Mouse (Mus musculus) mouse embryonic stem cell (cell line): ENCODE results near the gene Smyd3.

ENCODE experiments used
- in situ Hi-C, 2 experiments: fragments of 300-500 bp; cut with MboI; formaldehyde crosslinking; loops; 1 replicate in 1 of 2; 3 replicates in 1 of 2; pipeline ENCODE4 v1.14.3; 2019 to 2020; ENCODE audit warnings: low sequenced_read_pairs in 2 of 2, low pct_unique_long_range_greater_than_20kb in 1 of 2, mixed read lengths in 1 of 2; ENCODE audit not compliant: unreplicated experiment in 1 of 2

Gene Smyd3

DNA sequence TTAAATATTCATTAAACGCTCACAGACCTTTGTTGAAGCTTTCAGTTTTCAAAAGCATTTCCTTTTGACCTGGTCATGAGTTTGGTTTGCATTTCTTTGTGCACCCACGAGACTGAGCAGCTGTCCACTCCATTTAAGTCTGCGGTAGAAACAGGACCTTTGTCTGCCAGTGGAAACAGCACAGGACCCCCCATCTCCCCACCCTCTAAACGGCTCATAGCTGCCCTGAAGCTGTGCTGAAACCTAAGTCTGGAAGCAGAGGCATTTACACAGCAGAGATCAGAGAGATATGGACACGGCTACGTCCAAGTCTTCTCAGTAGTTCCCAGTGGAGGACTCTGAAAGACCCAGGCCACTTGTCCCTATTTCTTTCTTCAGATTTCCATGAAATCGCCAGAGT is 305.5 kb downstream of the Smyd3 start:
- in situ Hi-C loops = no loop called here

DNA sequence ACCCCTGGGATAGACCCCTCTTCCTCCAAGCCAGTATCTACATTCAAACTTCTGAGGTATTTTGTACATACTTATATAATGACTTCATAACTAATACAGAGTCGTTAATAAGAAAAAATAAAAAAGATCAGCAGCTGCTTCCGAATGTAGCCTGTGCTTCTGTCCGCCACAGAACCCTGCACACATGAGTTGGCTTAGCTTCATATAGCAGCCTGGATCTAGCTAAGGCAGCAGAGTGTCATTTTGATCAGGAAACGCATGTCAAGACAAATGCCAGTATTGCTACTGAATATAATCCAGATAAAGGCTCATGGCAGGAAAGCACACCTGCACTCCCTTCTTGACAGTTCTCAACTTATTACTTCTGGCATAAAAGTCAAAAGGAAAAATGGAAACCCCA is 306.5 kb downstream of the Smyd3 start:
- in situ Hi-C loops = no loop called here

DNA sequence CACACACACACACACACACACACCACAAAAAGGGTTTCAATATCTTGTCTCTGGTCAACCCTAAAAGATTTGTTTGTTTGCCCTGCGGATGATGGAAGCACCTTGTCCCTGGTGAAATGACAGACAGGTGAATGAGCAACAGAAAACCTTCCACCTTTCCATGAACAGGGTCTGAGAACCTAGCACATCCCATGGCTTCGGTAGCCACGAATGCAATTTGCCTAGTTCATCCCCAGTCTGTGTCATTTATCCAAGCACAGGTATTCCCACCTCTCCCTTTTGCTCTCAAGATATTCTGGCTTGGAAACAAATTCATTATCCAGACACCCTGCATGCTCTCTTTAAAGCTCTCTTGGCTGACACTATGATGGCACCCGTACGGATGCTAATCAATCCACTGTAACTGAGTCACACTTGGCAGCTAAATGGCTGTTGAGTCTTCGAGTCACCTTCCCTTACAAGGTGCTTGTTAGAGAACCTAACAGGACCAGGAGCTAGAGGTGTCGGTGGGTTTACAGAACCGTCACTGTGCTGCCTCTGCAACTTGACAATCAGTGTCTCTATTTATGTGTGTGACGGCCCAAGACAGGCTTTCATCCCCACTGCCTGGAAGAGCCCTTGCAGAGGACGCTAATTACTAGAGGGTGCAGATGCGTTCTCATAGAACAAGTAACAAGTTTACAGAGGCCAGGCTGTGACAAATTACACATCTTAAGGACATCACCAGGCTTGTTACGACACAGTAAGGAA is 309.8 kb downstream of the Smyd3 start:
- in situ Hi-C loops = no loop called here

DNA sequence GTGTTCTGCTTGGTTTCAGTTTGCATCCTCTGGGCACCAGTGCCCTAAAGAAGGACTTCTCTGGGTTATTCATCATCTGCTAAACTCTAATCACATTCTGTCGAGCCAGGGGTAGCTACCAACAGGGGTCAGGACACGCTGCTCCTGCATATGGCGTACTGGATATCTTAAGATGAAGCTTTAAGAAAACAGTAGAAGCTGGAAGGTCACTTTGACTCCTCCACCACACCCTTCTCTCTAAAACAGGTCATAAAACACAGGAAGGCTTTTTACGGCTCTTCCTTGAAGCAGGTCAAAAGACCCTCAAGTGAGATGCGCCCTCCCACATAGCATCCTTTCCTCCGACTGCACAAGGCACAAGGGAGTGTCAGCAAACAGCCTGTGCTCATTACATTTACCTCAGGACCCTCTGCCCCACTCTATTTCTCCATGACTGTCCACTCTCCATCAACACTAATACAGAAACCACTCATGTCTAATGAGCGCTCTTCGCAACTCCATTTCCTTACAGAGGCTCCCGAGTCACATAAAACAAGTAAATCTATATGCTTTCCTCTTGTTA is 310.6 kb downstream of the Smyd3 start:
- in situ Hi-C loops = no loop called here

DNA sequence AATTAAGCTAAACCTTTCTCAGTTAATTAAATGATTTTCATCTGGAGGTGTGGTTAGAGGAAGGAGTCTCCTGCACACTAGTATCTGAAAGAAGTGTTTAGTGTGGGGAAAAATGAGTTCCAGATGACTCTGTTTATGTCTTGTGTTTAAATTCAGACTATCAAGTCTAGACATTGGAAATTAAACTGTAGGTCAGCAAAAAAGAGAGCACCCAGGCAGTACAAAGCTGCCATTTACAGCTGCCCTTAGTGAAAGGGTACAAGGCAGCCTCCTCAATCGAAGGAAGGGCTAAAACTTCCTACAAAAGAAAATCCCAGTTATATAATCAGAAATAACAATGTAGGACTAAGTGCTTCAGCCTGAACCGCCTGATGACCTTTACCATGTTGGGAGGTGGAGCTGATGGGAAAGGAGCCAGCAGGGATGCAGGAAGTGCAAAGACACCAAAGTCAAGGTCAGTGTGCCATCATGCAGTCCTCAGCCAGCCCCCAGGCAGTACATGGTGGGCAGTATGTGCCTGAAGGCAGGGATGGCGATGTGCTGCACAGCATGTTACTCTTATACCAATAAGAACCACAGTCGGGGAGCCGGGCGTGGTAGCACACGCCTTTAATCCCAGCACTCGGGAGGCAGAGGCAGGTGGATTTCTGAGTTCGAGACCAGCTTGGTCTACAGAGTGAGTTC is 319.2 kb downstream of the Smyd3 start:
- in situ Hi-C loops = no loop called here

DNA sequence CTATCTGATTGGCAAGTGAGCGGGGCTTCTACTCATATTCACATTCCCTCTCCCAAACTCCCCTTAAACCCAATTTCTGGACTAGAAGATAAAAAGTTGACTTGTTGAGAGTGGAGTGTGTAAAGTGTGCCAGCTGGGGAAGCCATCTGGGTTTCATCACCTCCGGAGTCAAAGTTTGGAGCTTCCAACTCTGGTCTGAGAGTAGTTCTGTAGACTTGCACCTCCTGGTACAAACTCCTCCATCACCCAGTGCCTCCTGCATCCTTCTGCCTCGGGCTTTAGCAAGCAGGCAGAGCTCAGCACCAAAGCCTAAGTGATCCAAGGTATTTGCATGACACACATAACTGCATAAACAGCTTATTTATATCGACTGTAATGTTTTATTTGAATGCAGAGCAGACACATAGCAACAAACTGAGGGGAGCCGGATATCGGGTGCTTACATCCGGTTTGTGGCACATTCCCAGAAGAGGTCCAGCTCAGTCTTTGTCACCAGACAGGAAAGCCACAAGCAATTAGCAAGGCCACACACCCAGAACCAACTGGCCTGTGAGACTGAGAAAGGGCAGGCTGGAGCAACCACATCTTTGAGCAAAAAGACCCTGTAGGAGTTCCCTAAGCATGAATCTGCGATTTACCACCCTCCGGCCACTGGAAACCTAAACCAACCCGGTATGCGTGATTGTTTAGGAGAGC is 319.9 kb downstream of the Smyd3 start:
- in situ Hi-C loops = no loop called here

DNA sequence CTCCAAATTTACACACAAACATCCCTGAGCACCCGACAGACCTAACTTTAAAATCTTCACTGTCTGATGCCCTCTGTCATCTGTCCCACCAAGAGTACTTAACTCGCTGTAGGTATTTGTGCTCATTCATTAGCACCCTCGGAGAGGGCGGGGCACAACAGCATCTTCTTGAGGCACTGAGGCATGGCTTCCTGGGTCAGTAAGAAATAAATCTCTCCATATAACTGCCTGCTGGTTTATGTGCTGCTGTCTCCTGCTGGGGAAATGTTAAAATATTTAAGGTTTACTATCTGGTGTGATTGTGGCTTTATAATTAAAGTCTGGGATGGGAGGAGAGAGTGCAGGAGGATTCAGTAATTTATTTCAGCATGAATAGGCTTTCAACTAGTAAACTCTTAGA is 320.7 kb downstream of the Smyd3 start:
- in situ Hi-C loops = no loop called here

DNA sequence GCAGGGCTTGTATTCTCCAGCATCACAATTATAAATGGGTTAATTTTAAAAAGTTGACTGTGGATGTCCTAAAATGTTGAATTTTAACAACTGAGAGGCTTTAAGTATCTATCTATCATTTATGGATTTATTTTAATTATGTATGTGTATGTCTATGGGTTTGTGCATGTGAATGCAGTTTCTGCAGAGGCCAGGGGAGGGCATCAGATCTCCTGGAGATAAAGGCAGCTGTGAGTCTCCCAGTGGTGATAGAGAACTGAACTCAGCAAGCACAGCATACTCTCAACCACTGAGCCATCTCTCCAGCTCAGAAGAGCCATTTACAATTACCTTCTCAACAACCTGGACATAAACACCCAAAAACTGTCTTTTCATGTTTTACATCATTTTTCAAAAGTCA is 321.4 kb downstream of the Smyd3 start:
- in situ Hi-C loops = no loop called here

DNA sequence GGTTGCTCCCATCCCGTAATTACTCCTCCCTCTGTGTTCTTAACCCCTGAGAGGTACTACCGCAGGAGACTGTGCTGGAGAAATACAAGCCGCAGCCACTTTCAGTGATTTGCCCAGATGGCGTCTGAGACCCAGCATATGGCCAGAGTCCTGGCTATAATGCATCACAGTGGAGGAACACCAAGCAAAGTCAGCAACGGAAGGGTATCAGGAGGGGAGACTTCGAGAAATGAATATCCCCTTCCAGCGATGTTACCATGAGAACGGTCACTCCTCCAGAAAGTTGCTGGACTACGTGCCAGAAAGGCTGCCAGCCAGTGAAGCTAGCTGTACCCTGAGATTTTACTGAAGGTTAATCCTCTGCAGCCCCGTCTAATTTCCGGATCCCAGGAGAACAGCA is 325.1 kb downstream of the Smyd3 start:
- in situ Hi-C loops = no loop called here

DNA sequence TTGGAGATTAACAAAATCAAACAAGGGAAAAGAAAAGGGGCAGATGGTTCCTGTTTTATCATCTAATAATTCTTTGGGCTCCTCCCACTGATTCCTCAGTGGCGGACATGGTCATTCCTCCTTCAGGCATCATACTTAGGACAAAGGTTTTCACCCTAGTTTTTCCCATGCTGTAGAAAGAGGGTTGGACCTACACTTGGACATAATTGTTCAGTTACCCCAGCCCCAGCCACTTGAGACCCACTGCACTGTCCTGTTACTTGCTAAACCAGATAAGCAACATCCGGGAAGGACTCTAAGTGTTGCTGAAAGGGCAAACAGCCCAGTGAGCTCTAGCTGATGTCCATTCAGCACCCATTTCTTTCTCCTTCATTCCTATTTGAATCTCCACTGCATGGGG is 327.0 kb downstream of the Smyd3 start:
- in situ Hi-C loops = no loop called here

DNA sequence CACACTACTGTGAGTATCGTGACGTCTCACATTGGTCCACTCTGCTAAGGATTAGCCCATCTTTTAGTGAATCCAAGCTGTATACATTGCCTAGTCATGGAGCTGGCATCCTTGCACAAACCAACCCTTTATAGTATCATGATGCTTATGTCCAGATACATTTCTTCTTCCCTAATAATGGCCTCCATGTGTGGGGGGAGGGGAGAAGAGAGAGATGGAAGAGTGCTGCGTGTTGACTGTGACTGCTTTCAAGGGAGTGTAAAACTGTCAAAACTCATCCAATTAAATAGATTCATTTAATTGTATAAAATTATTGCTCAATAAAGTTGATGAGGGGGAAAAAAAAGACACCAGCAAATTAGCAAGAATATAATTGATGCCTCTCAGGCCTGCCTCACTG is 330.7 kb downstream of the Smyd3 start:
- in situ Hi-C loops = no loop called here

DNA sequence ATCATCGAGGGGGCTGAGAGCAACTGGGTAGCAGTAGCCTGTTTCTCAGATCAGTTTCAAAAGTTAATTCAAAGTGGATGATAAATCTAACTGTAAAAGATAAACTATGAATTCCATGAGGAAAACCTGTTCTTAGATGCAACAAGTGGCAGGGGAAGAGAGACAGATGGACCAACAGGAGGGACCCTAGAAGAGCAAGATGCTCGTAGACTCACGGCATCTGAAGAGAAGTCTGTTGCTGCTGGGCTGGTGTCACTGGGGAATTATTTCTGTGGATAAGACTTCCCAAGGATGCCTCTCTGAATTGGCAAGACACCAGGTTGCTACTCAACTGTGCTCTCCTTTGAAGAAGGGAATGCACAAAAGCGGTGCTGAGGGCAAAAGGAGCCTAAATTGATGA is 333.2 kb downstream of the Smyd3 start:
- in situ Hi-C loops = no loop called here

DNA sequence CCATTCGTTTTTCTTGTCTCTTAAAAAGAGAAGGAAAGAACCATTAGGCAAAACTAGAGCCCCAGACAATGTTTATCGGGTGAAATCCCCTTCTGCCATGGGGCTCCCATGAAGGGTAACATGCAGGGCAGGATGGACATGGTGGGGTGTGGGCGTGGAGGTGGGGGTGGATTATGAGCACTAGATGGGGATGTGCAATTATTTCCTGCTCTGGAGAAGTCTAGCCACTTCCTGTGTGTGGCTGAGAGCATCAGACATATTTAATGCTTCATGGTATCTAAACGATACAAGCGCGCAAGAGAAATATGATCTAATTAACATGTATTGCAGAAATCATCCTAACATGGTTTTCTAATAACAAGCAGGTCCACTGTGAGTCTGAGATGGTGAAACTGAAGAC is 334.3 kb downstream of the Smyd3 start:
- in situ Hi-C loops = no loop called here

DNA sequence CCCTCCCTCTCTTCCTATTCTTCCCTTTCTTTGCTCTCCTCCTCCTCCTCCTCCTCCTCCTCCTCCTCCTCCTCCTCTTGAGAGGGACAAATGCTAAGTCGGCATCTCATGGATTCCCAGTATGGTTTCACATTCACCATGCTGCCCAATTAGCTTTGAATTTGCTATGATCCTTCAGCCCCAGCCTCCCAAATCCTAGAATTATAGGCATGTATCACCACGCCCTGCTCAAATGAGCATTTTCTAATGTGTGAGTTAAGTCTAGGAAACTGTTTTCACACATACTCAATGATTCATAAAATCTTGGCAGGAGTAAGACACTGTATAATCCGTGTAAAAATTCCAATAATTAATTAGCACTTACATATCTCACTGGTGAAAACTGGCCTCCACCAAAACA is 337.3 kb downstream of the Smyd3 start:
- in situ Hi-C loops = no loop called here

DNA sequence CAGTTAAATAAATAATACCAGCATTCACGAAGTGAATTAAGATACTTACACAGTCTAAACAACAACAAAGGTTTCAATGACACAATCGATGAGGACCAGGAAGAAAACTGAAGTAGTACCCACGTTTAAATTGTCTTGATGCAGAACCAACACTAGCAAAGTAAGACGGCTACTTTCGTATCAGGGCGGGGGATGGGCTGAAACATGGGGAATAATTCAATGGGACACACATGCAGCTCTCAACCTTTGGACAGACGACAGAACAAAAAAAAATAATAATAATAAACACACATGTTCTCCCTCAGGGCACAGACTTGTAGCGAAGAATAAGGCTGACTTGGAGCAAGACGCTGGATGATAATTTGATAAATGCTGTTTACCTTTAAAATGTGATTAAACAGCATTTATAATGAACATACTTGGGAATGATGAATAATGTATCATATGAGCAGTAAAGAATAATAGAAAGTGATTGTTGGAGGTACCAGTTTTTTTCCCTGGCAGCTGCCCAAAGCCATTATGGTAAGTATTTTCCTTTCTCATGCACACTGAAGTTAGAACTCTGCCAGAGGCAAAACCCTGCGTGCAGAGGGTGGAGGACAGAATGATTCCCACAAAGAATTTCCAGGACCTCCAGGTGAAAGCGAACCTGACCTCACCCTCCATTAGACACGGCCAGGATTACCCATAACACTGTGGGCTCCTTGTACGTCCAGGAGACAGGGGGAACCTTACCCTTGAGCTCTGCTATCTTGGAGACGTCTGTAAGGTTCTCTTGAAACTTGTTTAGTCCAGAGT is 340.8 kb downstream of the Smyd3 start:
- in situ Hi-C loops = no loop called here

DNA sequence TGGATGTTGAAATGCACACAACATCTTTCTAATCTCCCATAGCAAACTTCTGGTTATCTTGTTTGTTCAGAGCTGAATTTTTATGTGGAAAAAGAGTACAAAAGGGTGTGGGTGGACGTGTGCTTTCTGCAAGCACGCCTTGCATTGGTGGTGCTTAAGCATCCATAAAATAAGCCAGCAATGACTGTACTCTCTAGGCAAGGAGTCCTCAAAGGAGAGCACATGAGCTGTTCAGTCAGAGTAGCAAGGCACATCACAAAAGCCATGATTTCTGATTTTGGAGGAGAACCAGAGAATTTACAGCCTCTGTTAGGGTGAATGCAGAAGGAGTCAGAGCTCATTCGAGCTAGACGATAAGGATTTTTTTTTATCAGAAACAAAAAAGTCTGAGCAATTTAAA is 343.6 kb downstream of the Smyd3 start:
- in situ Hi-C loops = no loop called here

DNA sequence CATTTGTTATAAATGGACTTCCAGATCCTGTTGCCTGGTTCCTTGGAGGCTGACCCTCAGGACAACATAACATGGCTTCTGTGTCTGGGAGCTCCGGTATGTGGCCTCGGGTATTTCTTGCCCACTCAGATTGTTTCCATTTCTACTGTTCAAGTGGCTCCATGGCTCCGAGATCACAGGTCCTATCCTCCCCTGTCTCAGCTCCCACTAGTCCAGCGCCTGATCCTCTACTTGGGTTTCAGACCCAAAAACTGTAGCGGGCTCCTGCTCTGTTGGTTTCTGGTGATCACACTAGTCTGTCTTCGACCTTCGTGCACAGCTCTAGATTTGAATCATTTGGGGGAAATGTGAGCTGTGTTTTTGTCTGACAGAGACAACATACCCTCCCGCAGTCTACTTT is 347.3 kb downstream of the Smyd3 start:
- in situ Hi-C loops = no loop called here

DNA sequence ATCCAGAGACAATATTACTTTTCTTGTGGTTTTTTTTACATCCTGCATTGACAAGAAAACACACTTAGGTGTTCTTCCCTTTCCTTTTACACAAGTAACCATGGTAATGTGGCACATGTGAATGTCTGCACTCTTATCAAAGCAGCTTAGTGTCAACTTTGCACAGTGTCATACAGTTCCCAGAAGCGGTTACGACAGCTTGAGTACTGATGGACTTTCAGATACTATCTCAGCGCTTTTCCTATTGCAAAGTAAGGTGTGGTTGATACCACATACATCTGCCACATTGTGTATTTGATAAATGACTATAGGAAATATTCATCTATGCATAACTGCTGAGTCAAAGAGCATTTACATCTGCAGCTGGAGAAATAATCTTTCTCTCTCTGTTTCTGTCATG is 348.1 kb downstream of the Smyd3 start:
- in situ Hi-C loops = no loop called here

DNA sequence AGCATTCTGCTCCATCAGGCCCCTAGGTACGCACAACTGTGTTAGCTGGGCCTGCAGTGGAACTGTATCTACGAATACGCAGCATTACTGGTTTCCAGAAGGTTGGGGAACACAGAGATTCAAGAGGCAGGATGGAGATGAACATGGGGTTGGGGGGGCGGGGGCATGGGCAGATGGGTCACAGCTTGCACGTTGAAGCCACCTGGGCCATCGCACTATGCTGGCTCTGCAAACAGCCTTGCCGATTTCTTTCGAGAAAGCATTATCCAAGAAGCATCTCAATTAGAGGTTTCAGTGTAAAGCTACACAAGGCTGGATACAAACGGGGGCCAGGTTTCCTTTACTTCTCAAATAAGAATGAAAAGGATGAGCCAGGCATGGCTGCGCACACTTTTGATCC is 348.7 kb downstream of the Smyd3 start:
- in situ Hi-C loops = no loop called here
